Mouse (Mus musculus): Measurements from ENCODE around the gene Skp1a.
A peak's percentile ranks its signal among the peaks of the same experiment; 100 is the strongest.

The Skp1a gene

GRCm38 (mm10) chr11:52277433-52278150 is 45.8 kb downstream of the Skp1a start:
- DNase-seq (ENCODE audit: low read depth, low spot score) = no peak

DNA sequence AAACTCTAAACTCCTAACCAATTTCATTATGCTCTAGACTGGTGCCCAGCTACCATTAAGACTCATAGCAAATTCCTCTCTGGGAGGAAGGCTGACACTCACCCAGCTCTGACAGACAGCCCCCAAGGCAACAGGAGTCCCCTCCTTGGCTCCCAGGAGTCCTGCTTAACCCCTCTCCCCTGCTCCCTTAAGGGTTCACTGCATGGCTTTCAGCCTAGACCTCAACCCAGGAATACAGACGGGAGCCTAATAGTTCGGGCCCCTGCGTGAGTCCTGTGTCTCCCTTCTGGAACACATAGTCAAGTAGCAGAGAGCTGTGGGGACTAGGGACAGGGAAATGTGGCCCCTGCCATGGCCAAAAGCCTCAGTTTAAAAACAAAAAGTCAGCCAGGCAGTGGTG is 46.4 kb downstream of the Skp1a start:
- no peak for DNase-seq (ENCODE audit: low read depth, low spot score)

GRCm38 (mm10) chr11:52278991-52279390 is 47.2 kb downstream of the Skp1a start:
- no peak for DNase-seq (ENCODE audit: low read depth, low spot score)

- no peak for DNase-seq (ENCODE audit: low read depth, low spot score)
Measured at GRCm38 (mm10) chr11:52279611-52280145, 47.9 kb downstream of the Skp1a start.

DNA sequence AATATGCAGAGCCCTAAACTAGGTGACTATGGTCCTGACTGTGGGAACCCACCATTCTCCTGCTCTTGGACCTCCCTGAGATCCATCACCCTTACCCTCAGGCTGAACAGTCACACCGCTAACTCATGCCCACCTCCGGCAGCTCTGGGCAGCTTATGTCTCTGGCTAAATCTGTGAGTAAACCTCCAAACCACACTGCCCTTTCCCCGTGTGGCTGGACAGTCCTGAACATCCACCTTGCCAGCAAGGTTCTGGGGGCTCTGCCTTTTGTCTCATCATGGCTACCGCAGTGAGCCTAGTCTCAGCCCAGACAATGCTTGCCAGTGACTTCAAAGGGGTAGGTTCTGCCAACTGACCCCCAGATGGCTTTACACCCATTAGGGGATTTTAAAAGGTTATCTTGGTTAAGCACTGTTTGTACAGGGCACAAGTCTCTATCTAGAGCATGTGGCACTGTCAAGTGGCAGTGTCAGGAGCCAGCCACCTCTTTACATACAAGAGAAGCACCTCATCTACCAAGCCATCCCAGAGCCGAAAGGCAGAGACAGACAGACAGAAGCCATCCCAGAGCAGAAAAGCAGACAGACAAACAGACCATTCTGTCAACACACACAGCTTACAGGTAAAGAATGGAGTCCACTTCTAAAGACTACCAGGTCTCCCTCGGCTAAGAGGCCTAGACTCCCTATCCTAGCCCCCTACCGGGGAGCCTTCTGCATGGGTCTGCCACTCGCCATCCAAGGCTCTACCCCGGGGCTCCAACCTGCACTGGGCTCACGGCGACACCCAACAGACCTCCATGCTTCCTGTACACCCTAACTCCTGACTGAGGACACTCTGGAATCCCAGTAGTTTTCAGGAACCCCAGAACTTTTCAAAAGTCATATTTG is 49.0 kb downstream of the Skp1a start:
- no peak for DNase-seq (ENCODE audit: low read depth, low spot score)

- no peak for DNase-seq (ENCODE audit: low read depth, low spot score)
Measured at GRCm38 (mm10) chr11:52281568-52282328, 50.0 kb downstream of the Skp1a start.

DNA sequence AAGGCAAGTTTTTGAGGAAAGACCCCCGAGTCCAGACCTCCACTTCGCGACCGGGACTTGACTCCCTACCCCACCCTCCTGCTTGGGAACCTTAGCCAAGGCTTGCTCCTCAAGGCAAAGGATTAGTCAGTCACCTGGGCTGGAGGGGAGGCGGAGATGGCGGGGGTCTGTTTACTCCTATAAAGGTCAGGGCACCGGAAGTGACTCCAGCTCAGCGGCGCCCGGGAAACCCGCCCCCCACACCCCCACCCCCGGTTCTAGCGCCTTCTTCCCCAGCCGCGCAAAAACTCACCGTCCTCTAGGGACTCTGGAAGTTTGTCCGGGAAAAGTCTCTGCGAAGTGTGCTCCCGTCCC is 50.6 kb downstream of the Skp1a start:
- DNase-seq (ENCODE audit: low read depth, low spot score) = peak; percentile 22

GRCm38 (mm10) chr11:52282774-52283595 is 51.2 kb downstream of the Skp1a start, which contains the start of gene Tcf7:
TSS of gene Tcf7 (minus strand) at chr11:52283014.
- peak; percentile 72 for DNase-seq (ENCODE audit: low read depth, low spot score)

- peak; percentile 56 for DNase-seq (ENCODE audit: low read depth, low spot score)
Measured at GRCm38 (mm10) chr11:52283596-52284571, 52.1 kb downstream of the Skp1a start.

DNA sequence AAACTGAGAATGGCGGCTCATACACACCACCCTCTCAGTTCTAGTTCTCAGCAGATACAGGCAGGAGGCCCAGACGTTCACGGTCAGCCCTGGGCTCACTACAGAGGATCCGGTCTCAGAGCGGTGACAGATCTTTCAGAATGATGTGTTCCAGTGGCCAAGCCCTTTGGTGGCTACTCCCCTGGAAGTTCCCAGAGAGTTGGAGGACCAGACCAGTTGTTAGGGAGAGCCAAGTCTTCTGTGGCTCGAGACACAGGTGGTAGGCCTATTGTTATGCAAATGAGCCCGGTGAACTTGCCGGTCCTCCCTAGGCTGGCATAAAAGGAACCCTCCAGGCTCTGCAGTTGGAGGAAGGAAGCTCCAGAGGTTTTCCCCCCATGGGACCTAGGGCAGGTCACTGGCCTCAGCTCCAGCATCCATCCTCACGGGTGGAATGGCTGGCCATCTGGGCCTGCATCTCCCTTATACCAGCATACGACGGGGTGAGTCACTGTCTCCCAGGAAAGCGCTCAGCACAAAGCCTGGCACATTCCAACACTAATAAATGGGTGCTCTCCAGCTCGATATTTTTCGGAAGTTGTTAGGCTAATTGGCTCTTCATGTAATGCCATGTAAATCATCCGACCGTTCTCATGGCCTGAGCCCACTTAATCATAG is 54.6 kb downstream of the Skp1a start:
- peak; percentile 38 for DNase-seq (ENCODE audit: low read depth, low spot score)

- DNase-seq (ENCODE audit: low read depth, low spot score) = peak; percentile 67
Measured at GRCm38 (mm10) chr11:52286958-52287305, 55.1 kb downstream of the Skp1a start.

DNA sequence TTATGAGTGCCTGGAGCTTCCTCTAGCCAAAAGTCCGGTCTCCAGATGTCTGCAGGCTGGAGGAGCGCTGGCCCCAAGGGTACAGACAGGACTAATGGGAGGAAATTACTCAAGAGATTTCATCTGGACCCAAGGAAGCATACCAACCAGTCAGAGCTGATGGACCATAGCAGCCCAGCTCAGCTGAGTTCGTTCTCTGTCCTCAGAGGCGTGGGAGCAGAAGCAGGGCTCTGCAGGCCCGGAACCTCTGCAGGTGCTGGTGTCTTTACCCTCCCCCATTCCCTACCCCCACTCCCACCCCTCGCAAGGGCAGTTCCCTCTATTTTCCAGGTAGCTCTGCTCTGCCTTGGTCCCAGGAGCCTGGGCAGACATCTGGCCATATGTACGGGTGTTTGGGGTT is 60.6 kb downstream of the Skp1a start:
- DNase-seq (ENCODE audit: low read depth, low spot score) = no peak

- no peak for DNase-seq (ENCODE audit: low read depth, low spot score)
Measured at GRCm38 (mm10) chr11:52292894-52293293, 61.1 kb downstream of the Skp1a start.

- no peak for DNase-seq (ENCODE audit: low read depth, low spot score)
Measured at GRCm38 (mm10) chr11:52294103-52294502, 62.3 kb downstream of the Skp1a start.

All from mesoderm, embryonic 11.5 days (tissue).